ENCODE assay signal across 8 mouse cellular contexts in the genomic region with DNA sequence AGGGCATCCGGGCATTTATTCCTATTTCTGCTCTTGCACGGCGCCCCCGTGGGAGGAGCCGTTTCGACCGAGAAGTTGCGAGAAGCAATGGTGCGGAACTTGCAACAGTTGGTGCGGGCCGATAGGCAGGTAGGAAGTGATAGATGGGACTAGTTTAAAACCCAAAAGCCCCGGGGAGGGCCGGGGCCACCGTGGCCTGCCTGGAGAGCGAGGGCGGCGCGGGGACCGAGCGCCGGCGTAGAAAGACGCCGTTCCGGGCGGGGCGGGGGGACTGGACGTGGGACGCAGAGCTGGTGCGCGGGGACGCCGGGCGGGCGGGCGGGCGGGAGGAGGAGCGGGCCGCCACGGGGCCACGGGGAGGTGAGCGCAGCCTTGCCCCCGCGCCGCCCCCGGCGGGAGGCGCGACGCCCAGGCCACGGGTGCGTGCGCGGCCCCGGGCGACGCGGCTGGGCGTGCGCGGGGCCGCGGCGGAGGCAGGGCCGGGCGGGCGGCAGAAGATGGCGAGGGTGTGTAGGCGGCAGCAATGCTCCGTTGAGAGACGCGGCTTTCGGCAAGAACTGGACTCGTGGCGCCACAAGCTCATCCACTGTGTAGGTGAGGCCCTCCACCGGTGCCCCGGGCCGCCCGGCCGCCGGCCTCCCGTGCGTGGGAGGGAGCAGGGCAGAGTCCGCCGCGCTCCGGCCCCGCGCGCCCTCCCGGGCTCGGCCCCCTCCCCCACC. TPM values are rescaled to one million over a fixed set of nuclear protein-coding genes. Genes with fewer than 3 reads are reported as not detected.
DNase-seq lines count a peak whose midpoint lies in the region; ATAC-seq lines count a peak whose summit lies in the region.

A gene (plus strand): TSS at position 448 of the 719 bp plus-strand sequence.

- ATAC-seq in hindbrain, embryonic 11.5 days (ENCODE audit: low FRiP score), result peak; percentile 86

- WGBS in hindbrain, embryonic 11.5 days, result under 1% methylated on average over 63 of the region's 92 CpGs

- DNase-seq in Muller cell, postnatal 12 days (ENCODE audit: inconsistent ontology term), result peak; percentile 93
- peak; percentile 81 for DNase-seq in cerebellum, adult 9-10 months
- peak; percentile 48 to 75 for DNase-seq in frontal cortex, adult 2 months (ENCODE audit: extremely low spot score in 1 of 2, low spot score in 1 of 2)
- DNase-seq in hindbrain, embryonic 11.5 days (ENCODE audit: low spot score), result peak; percentile 90
- peak; percentile 79 to 88 for DNase-seq in layer of hippocampus, postnatal 14 days (ENCODE audit: low spot score in 2 of 2)
- peak; percentile 83 for DNase-seq in lung, postnatal 10 days
- peak; percentile 86 for DNase-seq in ovary, postnatal 36 days (ENCODE audit: low spot score)
- peak; percentile 87 for DNase-seq in thymus, postnatal 14 days

- H3K9ac ChIP-seq in hindbrain, embryonic 11.5 days (ENCODE audit: low read depth, low read length), result peak within 1 kb of the TSS; percentile 92

- H3K27me3 ChIP-seq in hindbrain, embryonic 11.5 days (ENCODE audit: control insufficient read depth, insufficient read depth, low read length), result no peaks in the 10 kb centered on the region

- peak within 1 kb of the TSS; percentile 99 for H3K27ac ChIP-seq in hindbrain, embryonic 11.5 days (ENCODE audit: low read depth, low read length)

- peak within 1 kb of the TSS; percentile 68 for H3K4me3 ChIP-seq in hindbrain, embryonic 11.5 days (ENCODE audit: low read depth, low read length)

- peak within 1 kb of the TSS; percentile 73 for H3K4me2 ChIP-seq in hindbrain, embryonic 11.5 days (replicated peaks; ENCODE audit: low read depth, low read length)

- H3K36me3 ChIP-seq in hindbrain, embryonic 11.5 days (ENCODE audit: control insufficient read depth, insufficient read depth, low read length), result no peaks in the 10 kb centered on the region

- H3K9me3 ChIP-seq in hindbrain, embryonic 11.5 days (ENCODE audit: control insufficient read depth, low read length), result no peaks in the 10 kb centered on the region

- no peaks in the 10 kb centered on the region; the same call in 1 of the 2 replicates for H3K4me1 ChIP-seq in hindbrain, embryonic 11.5 days (replicated peaks; ENCODE audit: control insufficient read depth, insufficient read depth, low read length)

RNA-seq across cellular contexts. Expression of the gene that starts here (rescaled TPM):
- polyA plus RNA-seq in frontal cortex, adult 2 months (2012; rRNA removed), result 3.1 and 3.5 TPM in 2 replicates
- polyA plus RNA-seq in hindbrain, embryonic 11.5 days (2014; fragmentation: Nextera tagmentation; extraction: Ambion mirVana), result 33.2 and 37.0 TPM in 2 replicates
- 10 to 100 TPM; 15.8 to 16.8 TPM for total RNA-seq in layer of hippocampus, postnatal 14 days (2021)

Comparison
In these comparisons a context has a peak if more than half of its experiments do, and no peak if none do; other contexts are left out.
1. Peak in every context shown above with its lines: DNase-seq, ATAC-seq, H3K4me3 ChIP-seq and H3K27ac ChIP-seq.